Mouse (Mus musculus) heart, embryonic 14.5 days (tissue): ENCODE measurements around the gene Gm20479. TPM values are rescaled to one million over a fixed set of nuclear protein-coding genes. Genes with fewer than 3 reads are reported as not detected.

Experiments
- ATAC-seq: fragments of 200-750 bp; cut with Nextera tagmentation; 2 replicates; pipeline ENCODE4 v1.8.0; 2017; ENCODE audit warnings: low read depth, moderate TSS enrichment; ENCODE audit not compliant: insufficient number of reproducible peaks, insufficient read depth, low FRiP score
- H3K27ac ChIP-seq, 2 experiments: fragments of 200-500 bp in 1 of 2; fragments of 300-500 bp in 1 of 2; sonication (generic) in 1 of 2; replicated peaks in 1 of 2; 2 replicates each; pipeline ENCODE4 v1.5.1; 2012 to 2014; ENCODE audit warnings: low read depth in 2 of 2, low read length in 2 of 2, control low read depth in 1 of 2, mild to moderate bottlenecking in 1 of 2, mixed read lengths in 1 of 2; ENCODE audit not compliant: control insufficient read depth in 1 of 2, insufficient read depth in 1 of 2
- H3K27me3 ChIP-seq: fragments of 300-500 bp; sonication (generic); 2 replicates; pipeline ENCODE4 v1.6.1; 2014; ENCODE audit warnings: mild to moderate bottlenecking, low read length, control low read depth; ENCODE audit not compliant: control insufficient read depth, insufficient read depth
- H3K36me3 ChIP-seq: fragments of 300-500 bp; sonication (generic); 2 replicates; pipeline ENCODE4 v1.6.1; 2014; ENCODE audit warnings: mild to moderate bottlenecking, control low read depth, low read length, mixed read lengths; ENCODE audit not compliant: control insufficient read depth, insufficient read depth
- H3K4me1 ChIP-seq, 2 experiments: fragments of 200-500 bp in 1 of 2; fragments of 300-500 bp in 1 of 2; sonication (generic) in 1 of 2; 2 replicates each; pipeline ENCODE4 v1.6.1; 2012 to 2014; ENCODE audit warnings: low read length in 2 of 2, control low read depth in 1 of 2, mixed read lengths in 1 of 2; ENCODE audit not compliant: control insufficient read depth in 2 of 2, insufficient read depth in 2 of 2
- H3K4me2 ChIP-seq: fragments of 300-500 bp; sonication (generic); 2 replicates; pipeline ENCODE4 v1.6.1; 2014; ENCODE audit warnings: mild to moderate bottlenecking, low read length
- H3K4me3 ChIP-seq, 2 experiments: fragments of 200-500 bp in 1 of 2; fragments of 300-500 bp in 1 of 2; sonication (generic) in 1 of 2; 2 replicates each; pipeline ENCODE4 v1.5.1; 2012 to 2014; ENCODE audit warnings: low read length in 2 of 2, mild to moderate bottlenecking in 2 of 2, control low read depth in 1 of 2, low read depth in 1 of 2, moderate library complexity in 1 of 2; ENCODE audit not compliant: control insufficient read depth in 1 of 2, insufficient read depth in 1 of 2
- H3K9ac ChIP-seq: fragments of 300-500 bp; sonication (generic); 2 replicates; pipeline ENCODE4 v1.6.1; 2014; ENCODE audit warnings: mild to moderate bottlenecking, low read length
- H3K9me3 ChIP-seq: fragments of 300-500 bp; sonication (generic); 2 replicates; pipeline ENCODE4 v1.6.1; 2016; ENCODE audit warnings: low read length, control low read depth; ENCODE audit not compliant: control insufficient read depth
- WGBS: fragments of 180-500 bp; shearing (Covaris S2); extraction: QIAGEN DNeasy Blood & Tissue Kit; methylation state at CpG from one replicate; pipeline ENCODE4 v1.1.7; 2014; 5-methylcytosine and 5-hydroxymethylcytosine counted together
- polyA plus RNA-seq: library from polyadenylated mRNA; unstranded; fragments of >200 nt; fragmentation: Nextera tagmentation; extraction: Ambion mirVana; gene quantifications from 2 replicates; pipeline ENCODE4 v1.2.1, GENCODE M21; 2014

Gene Gm20479
- polyA plus RNA-seq, 1 experiment from 2014 or later, result not detected

DNA sequence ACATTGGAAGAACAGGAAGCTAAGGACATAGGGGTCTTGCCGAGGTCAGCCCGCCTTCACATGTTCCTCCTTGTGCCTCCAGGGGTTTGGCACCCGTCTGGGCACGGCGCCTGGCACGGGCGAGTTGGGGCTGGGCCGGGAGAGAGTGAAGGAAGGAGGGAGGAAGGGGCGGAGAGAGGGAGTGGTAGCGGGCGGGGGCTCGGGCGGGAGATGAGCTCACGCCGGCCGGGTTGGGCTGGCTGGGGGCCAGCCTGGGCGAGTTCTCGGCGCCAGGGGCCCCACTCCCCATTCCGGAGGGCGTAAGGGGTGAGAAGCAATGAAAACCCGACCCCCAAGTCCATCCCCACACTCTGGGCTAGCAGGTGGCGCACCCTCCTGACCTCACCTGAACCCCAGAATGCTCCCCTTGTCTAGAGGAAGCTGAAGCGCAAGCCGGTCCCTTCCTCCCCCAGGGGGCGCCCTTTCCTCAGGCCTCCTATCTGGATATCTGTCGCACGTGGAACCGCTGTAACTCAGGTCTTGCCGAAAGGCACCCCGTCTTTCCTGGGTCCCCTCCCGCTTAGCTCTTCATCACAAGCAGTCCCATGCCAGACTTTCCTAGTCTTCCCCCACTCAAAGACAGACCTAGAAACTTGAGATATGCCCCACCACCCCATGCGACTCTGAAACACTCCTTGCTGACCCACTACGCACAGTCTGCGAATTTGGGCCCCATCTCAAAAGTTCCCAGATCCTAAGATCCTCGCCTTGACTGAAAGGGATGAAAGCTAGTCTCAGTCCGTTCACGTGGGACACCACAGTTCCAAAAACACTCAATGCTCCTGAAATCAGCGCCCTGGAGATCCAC, 24.6 kb downstream of the Gm20479 start:
- 1% methylated on average over 35 of the region's 39 CpGs for WGBS
- Histone ChIP-seq H3K36me3 (peaks cover 9% of the 10 kb centered on the region; the same call in 1 of the 2 replicates), H3K4me2 (peak overlapping the region; percentile 86), H3K9ac (peak overlapping the region; percentile 78), H3K4me1 (peaks cover 13 to 61% of the 10 kb centered on the region in 2 experiments; a peak in 3 of 4 replicates), H3K9me3 (no peaks in the 10 kb centered on the region), H3K4me3 (peak overlapping the region; percentile 62 to 71), H3K27me3 (peaks cover 93% of the 10 kb centered on the region), H3K27ac (peak overlapping the region; percentile 71 to 82)
- ATAC-seq, result no peak

DNA sequence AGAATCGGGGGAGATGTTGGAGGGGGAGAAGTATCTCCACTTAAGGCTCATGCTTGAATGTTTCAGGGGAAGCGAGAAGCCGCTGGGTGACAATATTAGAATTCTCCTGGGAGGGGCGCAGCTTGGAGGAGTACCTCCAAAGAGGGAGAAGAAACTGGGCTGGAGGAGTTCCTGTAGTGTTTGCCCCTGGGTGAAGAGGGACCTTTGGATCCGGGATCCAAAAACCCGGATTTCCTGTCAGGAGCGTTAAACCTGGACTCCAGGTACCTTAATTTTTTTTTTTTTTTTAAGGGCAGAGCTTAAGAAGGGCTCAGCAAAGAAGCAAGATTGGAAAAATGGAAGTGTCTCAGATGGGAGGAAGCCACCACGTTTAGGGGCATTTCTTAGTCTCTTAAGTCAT, 25.4 kb downstream of the Gm20479 start:
- no peaks in the 10 kb centered on the region for H3K9me3 ChIP-seq
- peak overlapping the region; percentile 86 for H3K4me2 ChIP-seq
- peaks cover 13 to 55% of the 10 kb centered on the region in 2 experiments; a peak in 3 of 4 replicates for H3K4me1 ChIP-seq
- 6% methylated on average over 8 of the region's 8 CpGs for WGBS
- ATAC-seq, result no peak
- H3K4me3 ChIP-seq, result peak overlapping the region; percentile 62 to 71
- peaks cover 14% of the 10 kb centered on the region; the same call in 1 of the 2 replicates for H3K36me3 ChIP-seq
- peak overlapping the region; percentile 78 for H3K9ac ChIP-seq
- peaks cover 93% of the 10 kb centered on the region for H3K27me3 ChIP-seq
- H3K27ac ChIP-seq, result peak overlapping the region; percentile 61 to 82

GRCm38 (mm10) chr7:27331541-27331851, 25.7 kb downstream of the Gm20479 start:
- Histone ChIP-seq H3K36me3 (peaks cover 18% of the 10 kb centered on the region; the same call in 1 of the 2 replicates), H3K27me3 (peaks cover 93% of the 10 kb centered on the region), H3K9ac (peak overlapping the region; percentile 78; the same call in 1 of the 2 replicates), H3K9me3 (no peaks in the 10 kb centered on the region), H3K4me3 (peak overlapping the region; percentile 52 to 62), H3K27ac (peak overlapping the region; percentile 61 to 82), H3K4me1 (peaks cover 13 to 55% of the 10 kb centered on the region in 2 experiments; a peak in 3 of 4 replicates), H3K4me2 (peak overlapping the region; percentile 86)
- no peak for ATAC-seq
- WGBS, result 3% methylated on average over 8 of the region's 8 CpGs

DNA sequence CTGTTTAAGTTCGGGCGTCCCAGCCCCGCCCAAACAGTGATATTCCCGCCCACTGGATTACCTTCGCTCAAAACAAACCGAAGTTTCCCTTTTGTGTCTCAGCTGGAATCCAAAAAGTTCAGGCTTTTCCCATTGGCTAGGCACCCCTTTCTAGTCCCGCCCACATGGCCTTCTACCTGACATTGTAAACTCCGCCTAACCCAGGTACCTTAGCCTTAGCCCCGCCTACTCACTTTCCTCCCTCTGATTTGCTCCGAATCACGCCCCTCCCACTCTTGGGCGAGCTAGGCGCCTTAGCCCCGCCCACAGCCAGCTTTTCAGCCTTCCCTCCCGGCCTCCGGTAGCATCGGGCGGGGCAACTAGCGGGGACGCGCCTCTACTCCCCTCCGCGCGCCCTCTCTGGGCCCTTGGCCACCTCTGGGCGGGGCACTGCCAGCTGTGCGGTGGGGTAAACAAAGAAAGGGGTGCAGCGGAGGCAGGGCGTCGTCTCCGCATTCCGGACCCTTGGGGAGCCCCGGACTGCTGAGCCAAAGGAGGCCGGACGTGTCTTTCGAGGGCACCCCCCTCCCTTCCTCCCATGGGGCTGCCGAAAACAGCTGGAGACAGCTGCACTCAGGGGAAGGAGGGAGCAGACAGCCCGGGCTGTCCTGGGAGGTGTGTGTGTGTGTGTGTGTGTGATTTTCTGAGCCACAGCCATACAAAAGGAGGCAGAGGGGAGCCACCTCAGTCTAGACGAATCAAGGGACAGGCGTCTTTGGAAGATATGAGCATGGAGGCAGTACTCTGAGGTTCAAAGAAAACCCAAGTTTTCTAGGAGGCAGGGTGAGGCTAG, 26.3 kb downstream of the Gm20479 start:
- Histone ChIP-seq H3K27ac (peak overlapping the region; percentile 61 to 82), H3K4me1 (peaks cover 13 to 50% of the 10 kb centered on the region in 2 experiments; a peak in 3 of 4 replicates), H3K36me3 (peaks cover 18% of the 10 kb centered on the region; the same call in 1 of the 2 replicates), H3K9me3 (no peaks in the 10 kb centered on the region), H3K9ac (peak overlapping the region; percentile 78; the same call in 1 of the 2 replicates), H3K4me3 (peak overlapping the region; percentile 52 to 62), H3K4me2 (peak overlapping the region; percentile 86), H3K27me3 (peaks cover 90% of the 10 kb centered on the region)
- ATAC-seq, result peak; percentile 45
- under 1% methylated on average over 39 of the region's 39 CpGs for WGBS

- Histone ChIP-seq H3K27me3 (peaks cover 91% of the 10 kb centered on the region), H3K4me2 (peak overlapping the region; percentile 86), H3K27ac (no peak overlapping the region), H3K9ac (peak overlapping the region; percentile 34; the same call in 1 of the 2 replicates), H3K4me1 (peaks cover 13 to 48% of the 10 kb centered on the region in 2 experiments; a peak in 3 of 4 replicates), H3K36me3 (peaks cover 18% of the 10 kb centered on the region; the same call in 1 of the 2 replicates), H3K4me3 (peak overlapping the region in 1 of 2 experiments; percentile 62; a peak in 2 of 4 replicates), H3K9me3 (no peaks in the 10 kb centered on the region)
- 25% methylated on average over 17 of the region's 17 CpGs for WGBS
- ATAC-seq, result no peak
Observed at GRCm38 (mm10) chr7:27329981-27330380, 27.2 kb downstream of the Gm20479 start.

- Histone ChIP-seq H3K36me3 (peaks cover 20% of the 10 kb centered on the region; the same call in 1 of the 2 replicates), H3K4me1 (peaks cover 11 to 44% of the 10 kb centered on the region in 2 experiments; a peak in 3 of 4 replicates), H3K4me2 (peak overlapping the region; percentile 61), H3K4me3 (peak overlapping the region; percentile 10 to 18; a peak in 3 of 4 replicates), H3K9me3 (no peaks in the 10 kb centered on the region), H3K9ac (0 out of 2 replicates have a peak overlapping the region, but pooled peaks have one; percentile 49), H3K27me3 (peaks cover 90% of the 10 kb centered on the region), H3K27ac (no peak overlapping the region)
- WGBS, result 5% methylated on average over 45 of the region's 45 CpGs
- ATAC-seq, result no peak
Observed at GRCm38 (mm10) chr7:27329326-27329947, 27.8 kb downstream of the Gm20479 start.

DNA sequence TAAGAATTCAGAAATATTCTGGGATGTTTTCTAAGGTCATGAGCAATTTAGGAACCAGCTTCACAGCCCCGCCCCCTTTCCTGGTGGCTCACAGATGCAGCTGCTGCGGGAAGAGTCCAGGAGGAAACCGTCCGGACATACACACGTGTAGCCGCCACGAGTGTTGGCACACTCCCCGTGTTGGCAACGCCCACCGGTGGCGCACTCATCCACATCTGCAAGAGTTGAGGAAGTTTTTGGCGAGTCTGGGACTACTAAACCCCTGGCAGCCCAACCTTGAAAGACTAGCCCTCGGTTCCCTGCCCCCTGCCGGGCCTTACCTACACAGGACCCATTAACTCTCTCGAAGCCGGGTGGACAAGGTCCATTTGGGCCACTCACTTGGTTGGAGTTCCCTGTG, 28.6 kb downstream of the Gm20479 start:
- ATAC-seq, result no peak
- Histone ChIP-seq H3K36me3 (peaks cover 28% of the 10 kb centered on the region; the same call in 1 of the 2 replicates), H3K27me3 (peaks cover 90% of the 10 kb centered on the region)

More for the DNA sequence above, 28.6 kb downstream of the Gm20479 start:
- Histone ChIP-seq H3K9ac (no peak overlapping the region), H3K4me3 (no peak overlapping the region), H3K4me1 (peaks cover 7 to 38% of the 10 kb centered on the region in 2 experiments; a peak in 3 of 4 replicates), H3K27ac (no peak overlapping the region), H3K4me2 (no peak overlapping the region), H3K9me3 (no peaks in the 10 kb centered on the region)
- whole genome bisulfite sequencing, result 36% methylated on average over 16 of the region's 16 CpGs
